Mouse (Mus musculus): ENCODE data around the gene Nck2.

DNA sequence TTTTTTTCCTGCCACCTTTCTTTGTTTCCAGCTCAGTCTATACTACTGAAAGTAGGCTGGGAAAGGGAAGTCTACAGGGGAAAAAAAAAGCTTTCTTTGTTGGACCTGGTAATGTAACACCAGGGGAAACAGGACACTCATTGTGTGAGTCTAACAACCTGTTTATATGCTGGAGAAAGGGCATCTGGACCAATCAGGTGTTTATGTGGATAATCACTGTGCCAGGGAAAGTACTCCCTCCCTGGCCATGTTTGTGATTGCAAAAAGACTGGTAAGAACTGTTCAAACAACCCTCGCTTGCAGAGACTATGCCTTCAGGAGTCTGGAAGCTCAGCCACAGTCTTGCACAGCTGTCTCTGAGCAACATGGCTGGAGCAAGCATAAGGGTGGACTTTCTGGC, 146.3 kb downstream of the Nck2 start:
- TF ChIP-seq ZC3H11A (IDR thresholded peaks at IDR 0.05; ENCODE audit: borderline replicate concordance, low read depth, low read length) (no peak), HCFC1 (IDR thresholded peaks at IDR 0.05; ENCODE audit: borderline replicate concordance, insufficient read depth, low read length) (no peak), CHD2 (IDR thresholded peaks at IDR 0.05; ENCODE audit: low read depth, low read length) (no peak)
